In the genomic region with DNA sequence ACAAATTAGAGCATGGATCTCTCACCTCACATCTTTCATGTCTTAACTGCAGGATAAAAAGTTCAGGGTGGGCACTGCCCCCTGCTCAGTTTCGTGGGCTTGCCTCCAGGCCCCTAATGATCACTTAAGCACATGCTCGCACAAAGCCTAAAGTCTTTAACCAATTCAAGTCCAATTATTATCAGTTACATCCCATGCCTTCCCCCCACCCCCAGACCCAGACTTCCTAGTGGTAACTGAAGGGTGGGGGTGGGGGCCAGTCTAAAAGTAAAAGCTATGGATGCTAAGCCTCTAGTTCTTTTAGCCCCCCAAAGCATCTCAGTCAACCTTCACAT, we compare ENCODE assay signal across 7 mouse cellular contexts.
DNase-seq lines count a peak whose midpoint lies in the region; ATAC-seq lines count a peak whose summit lies in the region.

No protein-coding gene starts in this region.

- H3K27me3 ChIP-seq in heart, embryonic 16.5 days (ENCODE audit: control insufficient read depth, insufficient read depth, low read length) = no peaks in the 10 kb centered on the region
- peaks cover 3% of the 10 kb centered on the region; the same call in 1 of the 2 replicates for H3K27me3 ChIP-seq in liver, embryonic 15.5 days

- H3K27ac ChIP-seq in heart, embryonic 16.5 days (ENCODE audit: low read length) = peak overlapping the region; percentile 89
- no peak overlapping the region for H3K27ac ChIP-seq in liver, embryonic 15.5 days (replicated peaks)

- 18% methylated on average over 2 of the region's 2 CpGs for WGBS in heart, embryonic 16.5 days
- WGBS in liver, embryonic 15.5 days (ENCODE audit: insufficient replicate concordance) = 24% methylated on average over 2 of the region's 2 CpGs

- peak overlapping the region; percentile 65 for H3K4me2 ChIP-seq in heart, embryonic 16.5 days (ENCODE audit: low read depth, low read length)
- peak overlapping the region; percentile 54; the same call in 1 of the 2 replicates for H3K4me2 ChIP-seq in liver, embryonic 15.5 days

- peak overlapping the region; percentile 83 for H3K4me3 ChIP-seq in heart, embryonic 16.5 days (ENCODE audit: low read length)
- H3K4me3 ChIP-seq in liver, embryonic 15.5 days (replicated peaks) = peak overlapping the region; percentile 43; the same call in 1 of the 2 replicates

- peak; percentile 30 for DNase-seq in retina, postnatal 1 day
- no peak for DNase-seq in retina, embryonic 14.5 days (ENCODE audit: low spot score)
- no peak for DNase-seq in ovary, postnatal 14 days (ENCODE audit: low spot score)
- DNase-seq in cerebellum, postnatal 25 days = no peak

- H3K9ac ChIP-seq in heart, embryonic 16.5 days (ENCODE audit: low read length) = peak overlapping the region; percentile 90
- no peak overlapping the region for H3K9ac ChIP-seq in liver, embryonic 15.5 days

- no peaks in the 10 kb centered on the region for H3K36me3 ChIP-seq in heart, embryonic 16.5 days (ENCODE audit: control insufficient read depth, insufficient read depth)
- no peaks in the 10 kb centered on the region for H3K36me3 ChIP-seq in liver, embryonic 15.5 days (replicated peaks)

- no peak for ATAC-seq in heart, embryonic 16.5 days (replicated peaks; ENCODE audit: extremely low read depth, insufficient read depth, low FRiP score)
- no peak for ATAC-seq in liver, embryonic 15.5 days (ENCODE audit: insufficient read depth)
- ATAC-seq in activated CD4-positive, CD25-positive, alpha-beta regulatory T cell, adult 4 months = no peak

- H3K9me3 ChIP-seq in heart, embryonic 16.5 days (replicated peaks; ENCODE audit: control insufficient read depth, low read length) = no peaks in the 10 kb centered on the region
- no peaks in the 10 kb centered on the region for H3K9me3 ChIP-seq in liver, embryonic 15.5 days (replicated peaks)

- peaks cover 16% of the 10 kb centered on the region for H3K4me1 ChIP-seq in heart, embryonic 16.5 days (ENCODE audit: control insufficient read depth, insufficient read depth, low read length)
- H3K4me1 ChIP-seq in liver, embryonic 15.5 days (replicated peaks) = no peaks in the 10 kb centered on the region; the same call in 1 of the 2 replicates
